Mouse (Mus musculus): ENCODE data around the gene Stx1a.

- no peak for TF ChIP-seq EP300 (IDR thresholded peaks at IDR 0.05)
- peak; percentile 82 for TF ChIP-seq CTCF (IDR thresholded peaks at IDR 0.05)
Measured at GRCm38 (mm10) chr5:135077564-135078481, 54.5 kb downstream of the Stx1a start, which contains the start of gene Vps37d.
